Mouse (Mus musculus) c-Kit-positive CD71-positive TER-119-negative erythroid progenitor cells, embryonic 14.5 days (primary cell): ENCODE data around the gene Nanp.
A peak's percentile ranks its signal among the peaks of the same experiment; 100 is the strongest.

Source experiments
- DNase-seq: peaks from one replicate; pipeline ENCODE4 v3.0.0-alpha.2; 2013; ENCODE audit warnings: low read depth

The Nanp gene

DNA sequence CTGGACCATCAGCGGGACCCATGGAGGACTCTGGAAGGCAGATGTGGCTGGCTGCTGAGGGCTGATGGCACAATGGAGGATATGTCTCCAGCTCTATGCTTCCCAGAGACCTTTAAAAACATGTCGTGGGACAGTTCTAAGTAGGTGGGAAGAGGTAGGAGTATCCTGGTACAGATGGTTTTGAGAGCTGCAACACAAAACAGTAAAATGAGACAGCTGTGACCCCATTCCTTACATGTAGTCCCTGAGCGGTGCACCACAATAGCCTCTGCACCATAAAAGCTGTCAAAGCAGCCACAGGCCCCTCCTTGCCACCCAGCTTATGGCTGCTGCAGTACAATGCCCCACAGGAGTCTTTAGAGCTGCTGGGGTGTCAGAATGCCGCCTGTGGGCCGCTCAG lies 41.6 kb downstream of the Nanp start:
- DNase-seq = no peak

DNA sequence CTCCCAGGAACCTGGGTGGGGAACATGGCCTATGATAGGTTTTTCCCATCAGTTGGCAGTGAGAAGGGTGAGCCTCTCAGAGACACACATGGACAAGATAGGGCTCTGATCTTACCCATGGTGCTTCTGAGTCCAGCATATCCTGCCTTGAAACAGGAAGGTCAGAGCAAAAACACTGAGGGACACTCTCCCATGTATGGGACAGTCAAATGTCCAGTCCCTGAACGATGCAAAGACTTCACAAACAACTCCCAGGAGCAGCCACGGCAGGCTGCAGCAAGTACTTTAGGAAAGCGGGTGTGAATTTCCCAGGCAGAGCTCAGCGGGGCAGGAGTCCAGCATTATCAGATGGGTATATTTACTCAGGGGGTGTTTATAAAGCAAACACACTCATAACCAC lies 43.9 kb downstream of the Nanp start:
- DNase-seq = no peak

DNA sequence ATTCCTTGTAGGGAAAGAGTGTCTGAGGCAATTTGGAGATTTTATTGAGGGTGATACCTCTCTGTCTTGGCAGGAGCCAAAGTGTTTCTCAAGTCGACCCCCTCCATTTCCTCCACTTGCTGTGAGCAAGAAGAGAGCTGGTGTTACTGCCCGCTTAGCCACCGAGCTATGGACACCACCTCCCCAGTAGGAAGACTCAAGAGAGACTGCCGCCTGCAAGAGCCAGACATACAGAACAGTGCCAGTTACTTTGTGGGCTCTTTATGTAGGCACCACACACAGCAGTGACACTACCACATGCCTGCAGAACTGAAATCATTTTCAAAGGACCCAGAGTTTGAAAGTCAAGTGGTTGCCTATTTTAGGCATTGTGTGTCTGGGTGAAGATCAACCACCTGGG lies 48.1 kb downstream of the Nanp start:
- DNase-seq = no peak

DNA sequence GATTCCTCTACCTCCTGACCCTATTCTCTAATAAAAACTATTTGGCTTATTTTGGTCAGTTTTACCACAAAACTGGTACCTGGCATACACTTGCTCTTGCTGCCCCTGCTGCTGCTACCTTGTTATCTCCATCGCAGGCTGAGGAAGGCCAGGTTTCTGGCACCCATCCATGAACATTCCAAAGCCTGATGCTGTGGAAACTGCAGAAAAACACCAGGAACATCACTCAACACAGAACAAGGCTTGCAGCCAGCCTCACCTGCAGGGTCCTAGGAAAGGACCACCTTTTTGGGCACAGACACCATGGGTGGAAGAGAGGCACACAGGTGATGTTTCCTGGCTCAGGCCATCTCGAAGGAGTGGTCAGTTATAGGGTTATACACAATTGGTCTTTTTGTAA lies 48.7 kb downstream of the Nanp start:
- no peak for DNase-seq

DNA sequence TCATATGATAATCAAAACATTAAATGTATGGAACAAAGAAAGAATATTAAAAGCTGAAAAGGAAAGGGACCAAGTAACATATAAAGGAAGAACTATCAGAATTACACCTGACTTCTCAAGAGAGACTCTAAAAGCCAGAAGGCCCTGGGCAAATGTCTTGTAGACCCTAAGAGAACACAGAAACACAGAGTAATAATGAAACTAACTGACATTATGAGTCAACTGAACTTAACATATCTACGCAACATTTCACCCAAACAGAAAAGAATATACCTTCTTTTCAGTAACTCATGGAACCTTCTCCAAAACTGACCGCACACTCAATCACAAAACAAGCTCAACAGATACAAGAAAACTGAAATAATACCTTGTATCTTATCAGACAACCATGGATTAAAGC lies 53.8 kb downstream of the Nanp start:
- no peak for DNase-seq

DNA sequence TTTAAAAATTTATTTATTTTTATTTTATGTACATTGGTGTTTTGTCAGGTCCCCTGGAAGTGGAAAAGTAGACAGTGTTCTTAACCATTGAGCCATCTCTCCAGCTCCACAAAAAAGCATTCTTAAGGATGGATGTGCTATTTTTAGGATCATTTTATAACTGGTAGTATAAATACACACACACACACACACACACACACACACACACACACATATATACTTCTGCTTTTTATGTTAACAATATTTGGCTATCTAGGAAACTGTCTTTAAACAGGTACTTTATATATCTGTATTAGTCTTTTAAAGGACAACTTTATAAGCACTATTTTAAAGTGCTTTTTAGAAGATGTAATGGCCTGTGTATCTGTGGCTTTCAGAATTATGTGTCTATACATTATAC lies 57.1 kb downstream of the Nanp start:
- DNase-seq = no peak

DNA sequence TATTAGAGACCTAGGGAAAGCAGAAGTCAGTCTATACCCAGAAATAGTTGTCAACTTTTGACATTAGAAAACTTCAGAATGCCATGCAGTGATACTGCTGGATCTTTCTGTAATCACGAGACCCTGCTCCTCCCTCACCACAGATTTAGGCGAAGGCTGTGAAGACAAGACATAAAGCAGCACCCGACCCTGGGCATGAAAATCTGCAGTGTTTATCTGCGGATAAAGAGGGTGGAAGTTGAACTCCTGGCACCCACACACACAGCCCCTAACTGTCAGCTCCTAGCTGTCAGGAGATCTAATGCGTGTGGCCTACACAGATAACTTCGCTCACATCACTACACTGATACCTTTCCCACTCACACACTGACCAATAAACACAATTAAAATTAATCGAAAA lies 57.7 kb downstream of the Nanp start:
- peak; percentile 40 for DNase-seq

DNA sequence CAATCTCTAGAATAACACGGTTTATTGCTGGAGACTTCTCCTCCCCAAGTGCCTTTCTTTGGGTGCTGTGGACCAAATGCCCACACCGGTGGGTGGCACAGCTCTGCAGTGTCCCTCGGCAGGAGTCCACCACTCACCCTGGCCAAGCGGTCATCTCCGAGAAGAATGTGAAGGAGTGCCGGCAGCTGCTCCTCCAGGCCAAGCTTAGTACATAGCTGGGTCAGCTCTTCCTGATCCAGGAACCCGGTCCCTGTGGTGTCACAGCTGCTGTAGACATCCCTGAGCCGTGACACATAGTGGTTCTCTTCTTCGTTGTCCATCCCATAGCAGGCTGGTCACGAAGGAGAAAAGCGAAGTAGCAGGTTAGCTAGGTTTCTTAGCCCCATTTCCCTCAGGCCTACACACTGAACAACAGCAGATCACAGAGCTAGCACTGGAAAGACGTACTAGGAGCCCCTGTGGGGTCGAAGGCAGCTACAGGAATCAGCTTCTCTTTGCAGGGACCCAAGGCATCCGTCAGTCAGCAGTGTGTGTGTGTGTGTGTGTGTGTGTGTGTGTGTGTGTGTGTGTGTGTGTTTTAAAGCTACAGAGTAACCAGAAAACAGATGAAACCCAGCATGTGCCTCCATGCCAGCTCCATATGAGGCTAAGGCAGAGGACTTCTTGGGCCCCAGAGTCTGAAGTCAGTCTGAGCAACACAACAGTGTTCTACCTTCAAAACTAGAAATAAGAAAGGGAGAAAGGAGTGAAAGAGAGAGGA lies 59.2 kb downstream of the Nanp start:
- no peak for DNase-seq
